Mouse (Mus musculus) G1E-ER4 (cell line): ENCODE results near the gene Ooep. TPM values are rescaled to one million over a fixed set of nuclear protein-coding genes. Genes with fewer than 3 reads are reported as not detected.
"Not testable (repeated sequence)": the region's sequence is repeated elsewhere in the genome, so short reads cannot be mapped to it uniquely, and the experiment has no call there.

Source experiments
- GATA1 ChIP-seq: IDR thresholded peaks from one replicate; pipeline ENCODE4 v1.8.0; 2012; ENCODE audit warnings: low read length, inconsistent platforms
- polyA plus RNA-seq: library from polyadenylated mRNA; stranded (reverse); fragments of >175 nt; gene quantifications from 2 replicates; pipeline ENCODE4 v1.2.3, GENCODE M21; 2012

Ooep gene
- polyA plus RNA-seq, 1 experiment, result not detected

DNA sequence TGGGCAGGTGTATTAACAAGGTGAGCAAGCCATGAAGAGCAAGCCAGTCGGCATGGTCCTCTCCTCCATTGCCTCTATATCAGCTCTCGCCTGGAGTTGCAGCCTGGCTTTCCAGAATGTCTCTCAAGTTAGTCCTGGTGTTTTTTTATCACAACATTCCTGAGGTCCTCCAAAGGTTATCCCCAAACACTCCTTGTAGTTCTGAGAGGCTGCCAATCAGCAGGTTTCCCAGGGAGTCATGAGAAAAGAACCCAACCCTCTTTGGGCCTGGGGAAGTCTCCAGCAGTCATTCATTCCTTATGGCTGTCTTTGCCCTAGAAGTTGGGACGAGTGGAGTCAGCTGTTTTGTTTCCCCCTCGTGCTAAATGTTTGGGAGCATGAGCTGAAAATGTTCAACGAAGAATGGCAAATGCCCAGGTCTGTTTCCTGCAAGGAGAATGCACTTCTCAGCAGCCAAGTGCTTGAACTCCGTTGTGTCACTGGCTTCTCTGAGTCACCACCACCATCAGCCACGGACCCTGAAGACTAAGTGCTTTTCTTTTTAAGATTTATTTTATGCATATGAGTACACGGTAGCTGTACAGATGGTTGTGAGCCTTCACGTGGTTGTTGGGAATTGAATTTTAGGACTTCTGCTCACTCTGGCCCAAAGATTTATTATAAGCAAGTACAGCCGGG lies 5.6 kb downstream of the Ooep start:
- TF ChIP-seq GATA1, result no peak

DNA sequence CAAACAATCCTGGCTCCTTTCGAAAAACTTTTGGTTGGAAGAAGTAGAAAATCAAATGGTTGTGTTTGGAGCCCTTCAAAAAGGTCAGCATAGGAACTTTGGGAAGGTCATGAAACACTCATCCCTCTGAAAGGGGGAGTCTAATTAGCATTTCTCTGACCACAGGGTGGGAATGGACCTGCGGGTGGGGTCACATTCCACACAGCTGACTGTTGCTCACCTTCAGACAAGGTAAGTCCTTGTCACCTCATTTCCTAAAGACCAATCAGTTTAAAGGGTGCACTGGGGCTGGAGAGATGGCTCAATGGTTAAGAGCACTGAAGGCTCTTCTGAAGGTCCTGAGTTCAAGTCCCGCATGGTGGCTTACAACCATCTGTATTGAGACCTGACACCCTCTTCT lies 7.1 kb downstream of the Ooep start:
- no peak for TF ChIP-seq GATA1

DNA sequence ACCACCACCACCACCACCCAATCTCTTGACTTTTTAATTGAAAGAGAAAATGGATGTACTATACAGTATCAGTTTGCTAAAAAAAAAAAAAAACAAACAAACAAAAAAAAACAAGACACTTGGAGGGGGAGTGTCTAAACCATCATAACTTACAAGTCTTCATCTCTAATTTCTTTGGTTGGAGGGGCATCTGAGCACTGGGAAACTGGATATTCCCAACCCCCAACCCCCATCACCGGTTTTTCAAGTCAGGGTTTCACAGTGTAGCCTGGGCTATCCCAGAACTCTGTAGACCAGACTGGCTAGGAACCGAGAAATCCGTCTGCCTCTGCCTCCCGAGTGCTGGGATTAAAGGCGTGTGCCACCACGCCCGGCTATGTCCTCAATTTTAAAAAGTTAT lies 8.7 kb downstream of the Ooep start:
- TF ChIP-seq GATA1, result no peak

DNA sequence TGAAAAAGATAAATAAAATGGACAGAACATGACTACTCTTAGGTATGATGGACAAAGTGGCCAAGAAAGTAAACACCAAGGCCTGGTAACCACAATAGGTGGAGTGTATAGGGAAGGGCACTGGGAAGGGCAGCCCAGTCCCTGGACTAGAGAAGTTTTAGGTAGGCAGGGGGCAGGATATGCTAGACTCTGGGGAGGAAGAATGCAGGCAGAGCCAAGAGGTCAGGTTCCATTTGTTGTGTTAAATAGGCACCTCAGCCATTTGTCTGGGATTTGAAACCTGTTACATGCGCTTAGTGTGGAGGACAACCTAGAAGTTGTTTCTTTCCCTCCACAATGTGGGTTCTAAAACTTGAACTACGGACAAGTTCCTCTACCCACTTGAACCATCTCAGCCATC lies 9.2 kb downstream of the Ooep start:
- TF ChIP-seq GATA1, result no peak

DNA sequence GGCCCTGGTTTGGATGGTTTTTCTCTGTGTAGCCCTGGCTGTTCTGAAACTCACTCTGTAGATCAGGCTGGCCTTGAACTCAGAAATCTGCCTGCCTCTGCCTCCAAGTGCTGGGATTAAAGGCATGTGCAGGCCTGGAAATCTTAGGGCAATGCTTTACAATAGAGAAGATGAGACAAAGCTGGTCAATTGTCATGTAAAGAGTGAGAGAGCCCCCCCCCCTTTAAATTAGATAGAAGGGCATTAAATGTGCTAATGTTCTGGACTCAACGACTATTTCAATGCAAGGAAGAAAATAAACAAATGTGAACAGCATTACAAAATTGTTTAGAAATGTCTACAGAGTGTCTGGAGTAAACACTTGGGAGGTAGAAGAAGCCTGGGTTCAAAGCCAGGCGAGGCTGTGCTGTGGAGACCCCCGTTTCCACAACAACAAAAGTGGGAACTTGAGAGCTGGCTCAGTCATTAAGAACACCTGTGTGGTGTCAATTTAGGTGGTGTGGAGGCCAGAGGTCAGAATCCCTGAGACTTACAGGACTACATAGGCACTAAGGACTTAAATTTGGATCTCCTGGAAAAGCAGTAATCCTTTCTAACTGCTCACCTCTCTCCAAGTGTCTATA lies 9.7 kb downstream of the Ooep start:
- TF ChIP-seq GATA1, result no peak

DNA sequence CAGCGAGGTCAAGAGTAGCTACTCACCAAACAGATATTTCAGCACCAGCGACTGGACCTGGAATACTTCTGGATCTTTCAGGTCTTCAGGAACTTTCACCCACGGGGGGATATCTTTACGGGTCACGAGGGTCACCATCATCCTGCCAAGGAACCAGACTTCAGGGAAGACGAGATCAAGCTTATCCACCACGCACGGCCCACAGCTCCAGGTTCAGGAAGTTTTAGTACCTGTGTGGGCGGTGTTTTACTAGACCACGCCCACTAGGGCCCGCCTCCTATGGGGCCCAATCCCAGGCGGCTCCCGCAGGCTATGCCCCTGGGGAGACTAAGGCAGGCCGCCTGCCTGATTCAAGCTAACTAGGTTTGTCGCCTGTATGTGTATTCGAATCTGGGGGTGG lies 10.6 kb downstream of the Ooep start, which contains the start of gene Dppa5a:
Gene Dppa5a (minus strand): TSS at position 219 of the 400 bp plus-strand sequence.
- not testable (repeated sequence) for TF ChIP-seq GATA1

DNA sequence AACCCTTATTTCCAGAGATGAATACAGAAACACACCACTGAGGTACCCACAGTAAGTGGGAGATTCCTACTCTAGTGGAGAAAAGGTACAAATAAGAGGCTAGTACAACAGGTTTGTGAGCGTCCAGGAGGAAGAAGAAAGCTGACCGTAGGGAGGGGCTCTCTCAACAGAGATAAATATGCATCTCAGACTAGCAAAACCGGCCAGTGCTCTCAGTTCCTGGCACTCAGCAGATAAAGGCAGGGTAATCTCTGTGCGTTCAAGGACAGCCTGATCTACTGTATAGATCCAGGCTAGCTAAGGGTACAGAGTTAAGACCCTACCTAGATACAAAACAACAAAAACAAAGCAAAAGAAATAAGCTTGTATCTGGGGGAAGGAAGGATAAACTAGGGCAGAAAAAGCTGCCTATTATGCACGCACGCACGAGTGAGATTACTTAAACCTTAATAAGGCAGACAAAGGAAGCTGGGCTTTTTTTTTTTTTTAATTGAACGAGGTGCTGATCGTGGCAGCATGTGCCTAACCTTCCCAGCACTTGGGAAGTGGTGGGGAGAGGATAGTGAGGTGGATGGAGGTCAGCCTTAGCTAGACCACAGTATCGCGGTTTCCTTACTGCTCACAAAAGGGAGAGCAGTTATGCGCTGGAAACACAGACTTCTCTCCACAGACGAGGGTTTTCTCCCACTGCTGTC lies 12.5 kb downstream of the Ooep start:
- no peak for TF ChIP-seq GATA1

DNA sequence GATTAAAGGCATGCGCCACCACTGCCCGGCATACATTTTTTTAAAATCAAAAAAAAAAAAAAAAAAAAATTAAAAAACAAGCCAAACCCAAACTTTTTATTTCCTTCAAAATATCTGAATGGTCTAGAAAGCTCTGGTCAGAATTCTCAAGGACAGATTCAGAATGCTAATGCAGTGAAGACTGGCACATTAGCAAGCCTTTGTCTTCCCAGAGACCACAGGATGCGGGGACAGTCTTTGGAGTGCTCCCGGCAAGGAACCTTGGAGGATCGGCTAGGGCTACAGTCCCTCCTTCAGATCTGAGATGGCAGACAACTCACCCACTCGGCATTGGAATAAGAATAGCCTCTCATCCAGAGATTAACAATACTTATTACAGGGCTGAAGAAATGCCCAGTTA lies 13.8 kb downstream of the Ooep start:
- TF ChIP-seq GATA1, result no peak

DNA sequence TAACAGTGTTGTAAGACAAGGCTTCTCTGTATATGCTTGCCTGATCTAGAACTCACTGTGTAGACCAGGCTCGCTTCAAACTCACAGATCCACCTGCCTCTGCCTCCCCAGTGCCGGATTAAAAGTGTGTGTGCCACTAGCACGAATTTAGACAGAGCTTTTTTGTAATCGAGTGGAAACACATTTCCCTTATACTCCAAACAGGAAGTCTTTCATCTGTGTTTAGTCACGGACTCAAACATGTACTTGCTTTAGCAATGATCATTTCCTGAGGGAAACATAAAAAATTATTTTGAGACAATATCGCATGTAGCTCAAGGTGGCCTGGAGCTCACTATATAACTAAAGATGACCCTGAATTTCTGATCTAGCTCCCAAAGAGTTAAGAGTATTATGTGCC lies 15.2 kb downstream of the Ooep start:
- TF ChIP-seq GATA1, result no peak

DNA sequence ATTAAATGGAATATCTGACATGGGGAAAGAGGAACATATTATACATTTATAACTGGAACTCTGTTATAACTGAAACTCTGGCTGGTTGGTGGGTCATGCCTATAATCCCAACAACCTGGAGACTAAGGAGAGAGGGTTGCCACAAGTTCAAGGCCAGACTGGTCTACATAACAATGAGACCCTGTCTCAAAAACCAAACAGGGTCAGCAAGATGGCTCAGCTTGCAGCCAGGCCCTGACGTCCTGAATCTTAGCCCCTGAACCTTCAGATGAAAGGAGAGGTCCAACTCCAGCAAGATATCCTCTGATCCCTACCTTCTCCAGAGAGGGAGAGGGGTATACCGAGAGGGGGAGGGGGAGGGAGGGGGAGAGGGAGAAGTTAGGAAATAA lies 18.0 kb downstream of the Ooep start:
- no peak for TF ChIP-seq GATA1

DNA sequence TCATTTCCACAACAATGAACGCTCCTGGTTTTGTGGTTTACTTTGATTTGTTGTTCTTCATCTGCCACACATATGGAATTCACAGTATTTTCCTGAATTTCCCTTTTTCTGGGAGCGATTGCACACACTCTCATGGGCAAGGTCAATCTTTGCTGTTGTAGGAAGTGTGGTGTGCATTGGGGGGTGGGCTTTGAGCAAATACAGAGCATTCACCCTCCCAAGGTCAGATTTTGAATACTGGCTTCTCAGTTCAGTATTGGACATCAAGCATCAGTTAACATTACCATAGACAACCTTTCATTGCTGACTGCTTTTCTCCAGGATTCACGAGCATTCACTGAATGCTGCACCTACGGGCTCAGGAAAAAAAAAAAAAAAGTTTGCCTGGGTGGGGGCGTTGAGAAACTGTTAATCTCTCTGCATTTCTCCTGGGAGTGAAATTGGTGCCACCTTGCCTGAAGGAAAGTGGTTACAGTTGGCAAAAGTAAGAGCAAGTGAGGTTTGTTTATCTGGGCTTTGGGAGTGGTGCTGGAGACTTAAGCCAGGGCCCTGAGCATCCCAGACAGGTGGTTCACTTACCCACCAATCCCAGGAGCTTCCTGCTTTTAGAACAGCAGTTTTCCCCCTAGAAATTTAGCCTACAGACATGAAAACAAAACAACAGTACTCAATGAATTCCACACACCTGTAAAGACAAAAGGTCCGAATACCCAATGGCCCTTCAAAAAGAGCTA lies 18.6 kb downstream of the Ooep start:
- TF ChIP-seq GATA1, result no peak

DNA sequence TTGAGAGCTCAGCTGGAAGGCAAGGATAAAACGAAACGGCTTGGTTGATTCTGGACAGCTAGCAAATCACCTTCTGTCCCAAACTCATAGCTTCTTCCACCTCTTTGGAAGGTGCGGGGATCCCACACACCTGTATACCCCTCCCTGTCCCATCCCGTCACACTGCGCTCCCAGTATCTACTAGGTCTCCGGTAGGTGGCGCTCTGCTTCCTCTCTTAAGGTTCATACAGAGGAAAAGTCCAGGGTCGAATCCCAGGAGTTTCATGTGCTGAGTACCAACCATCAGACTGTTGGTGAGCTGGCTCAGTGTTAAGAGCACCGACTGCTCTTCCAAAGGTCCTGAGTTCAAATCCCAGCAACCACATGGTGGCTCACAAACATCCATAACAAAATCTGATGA lies 20.5 kb downstream of the Ooep start:
- no peak for TF ChIP-seq GATA1

DNA sequence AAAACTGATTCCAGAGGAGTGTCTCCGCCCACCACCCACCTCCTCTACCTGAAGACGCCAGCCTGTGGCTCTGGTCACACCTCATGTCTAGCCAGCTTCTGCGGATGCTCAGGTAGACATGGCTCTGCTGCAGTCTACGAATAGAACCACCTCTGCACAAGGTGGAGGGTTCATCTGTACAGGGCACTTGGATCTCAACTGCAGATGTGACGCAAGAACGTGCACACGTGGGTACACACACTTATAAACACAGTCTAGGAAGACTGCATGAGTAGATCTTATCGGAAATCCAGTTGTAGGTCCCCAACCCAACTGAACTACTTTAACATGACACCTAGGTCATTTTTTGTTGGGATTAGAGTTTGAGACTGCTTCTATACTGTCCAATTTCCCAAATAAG lies 22.9 kb downstream of the Ooep start, which contains the start of gene Gsta2:
Gene Gsta2 (minus strand): TSS at position 178 of the 400 bp plus-strand sequence.
- TF ChIP-seq GATA1, result no peak

DNA sequence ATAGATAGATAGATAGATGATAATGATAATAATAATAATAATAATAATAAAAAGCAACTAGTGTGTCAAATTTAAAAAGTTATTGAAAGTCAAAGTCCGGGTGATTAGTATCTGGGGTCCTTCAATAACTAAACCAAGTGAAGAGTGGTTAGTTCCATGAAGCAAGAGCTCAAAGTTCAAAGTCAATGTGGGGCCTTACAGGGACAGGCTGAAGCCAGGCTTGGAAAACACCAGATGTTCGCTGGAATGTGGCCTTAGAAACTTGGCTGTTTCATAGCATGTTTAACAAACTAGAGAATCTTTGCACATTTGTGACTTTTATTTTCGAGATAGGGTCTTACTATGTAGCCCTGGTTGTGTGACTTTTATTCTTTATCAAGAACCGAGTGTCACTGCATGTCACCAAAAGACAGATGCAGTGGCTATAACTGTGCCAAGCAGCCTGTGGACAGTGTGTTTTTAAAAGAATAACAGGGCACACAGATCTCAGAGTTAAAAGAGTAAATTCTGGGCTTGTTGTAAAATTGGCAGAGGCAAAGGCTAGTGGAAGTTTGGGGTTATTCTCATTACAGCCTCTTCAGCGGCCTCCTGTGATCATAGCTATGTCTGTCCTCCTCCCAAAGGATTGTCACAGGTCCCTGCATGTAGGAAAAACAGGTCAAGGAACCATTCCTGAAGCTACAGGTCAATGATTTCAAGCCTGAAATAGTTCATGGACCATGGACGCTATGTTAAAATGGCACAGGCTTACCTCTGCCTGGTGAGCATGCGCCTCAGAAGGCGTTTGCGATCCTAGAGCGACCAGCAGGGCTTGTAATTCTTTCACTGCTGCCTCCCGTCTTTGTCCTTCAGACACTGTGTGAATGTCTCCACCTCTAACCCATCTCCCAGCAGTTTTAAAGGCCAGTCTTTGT lies 23.6 kb downstream of the Ooep start:
- no peak for TF ChIP-seq GATA1

DNA sequence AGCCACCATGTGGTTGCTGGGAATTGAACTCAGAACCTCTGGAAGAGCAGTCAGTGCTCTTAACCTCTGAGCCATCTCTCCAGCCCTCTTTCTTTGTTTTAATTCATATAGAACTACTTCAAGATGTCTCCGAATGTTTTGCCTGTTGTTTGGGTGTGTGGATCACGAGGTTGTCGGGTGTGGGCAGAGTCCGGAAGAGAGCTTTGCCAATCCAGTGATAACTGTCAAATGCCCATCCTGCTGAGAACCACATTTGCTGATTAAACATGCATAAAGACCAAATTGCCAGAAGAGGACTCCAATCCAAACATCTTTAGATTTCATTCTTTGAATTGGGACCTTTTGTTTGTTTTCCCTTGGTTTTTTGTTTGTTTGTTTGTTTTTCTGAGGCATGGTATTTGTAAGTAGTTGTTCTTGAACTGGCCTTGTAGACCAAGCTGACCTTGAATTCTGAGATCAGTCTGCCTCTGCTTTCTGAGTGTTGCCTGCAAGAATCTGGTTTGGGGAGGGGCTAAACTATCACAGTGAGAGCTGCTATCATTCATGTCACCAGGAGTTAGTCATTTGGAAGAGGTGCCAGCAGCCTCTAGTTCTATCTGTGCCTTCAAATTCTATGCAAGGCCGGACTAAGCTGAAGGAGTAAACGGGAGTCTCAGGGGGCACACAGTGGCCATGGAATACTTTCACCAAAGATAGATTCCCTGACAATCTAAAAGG lies 26.9 kb downstream of the Ooep start:
- TF ChIP-seq GATA1, result no peak
